Mouse (Mus musculus) limb, embryonic 11.5 days (tissue): ENCODE data around the gene Mfsd4b1. TPM values are rescaled to one million over a fixed set of nuclear protein-coding genes. Genes with fewer than 3 reads are reported as not detected.
A peak's percentile ranks its signal among the peaks of the same experiment; 100 is the strongest.
"Not testable (repeated sequence)": the region's sequence is repeated elsewhere in the genome, so short reads cannot be mapped to it uniquely, and the experiment has no call there.

ENCODE experiments used
- ATAC-seq: fragments of 200-750 bp; cut with Nextera tagmentation; 2 replicates; pipeline ENCODE4 v1.8.0; 2017; ENCODE audit warnings: low read depth; ENCODE audit not compliant: insufficient number of reproducible peaks, low FRiP score, low TSS enrichment
- DNase-seq: peaks from one replicate; pipeline ENCODE4 v3.0.0-alpha.2; 2015; ENCODE audit warnings: low spot score
- H3K27ac ChIP-seq: fragments of 300-500 bp; sonication (generic); replicated peaks from 2 replicates; pipeline ENCODE4 v1.5.1; 2014; ENCODE audit warnings: low read depth, mild to moderate bottlenecking, low read length
- H3K27me3 ChIP-seq: fragments of 300-500 bp; sonication (generic); 2 replicates; pipeline ENCODE4 v1.6.1; 2014; ENCODE audit warnings: mild to moderate bottlenecking, low read length, mixed read lengths; ENCODE audit not compliant: control insufficient read depth, insufficient read depth
- H3K36me3 ChIP-seq: fragments of 300-500 bp; sonication (generic); 2 replicates; pipeline ENCODE4 v1.6.1; 2014; ENCODE audit warnings: mild to moderate bottlenecking, low read length, moderate library complexity, mixed read lengths; ENCODE audit not compliant: control insufficient read depth, insufficient read depth
- H3K4me1 ChIP-seq: fragments of 300-500 bp; sonication (generic); 2 replicates; pipeline ENCODE4 v1.6.1; 2014; ENCODE audit warnings: low read length, mixed read lengths; ENCODE audit not compliant: control insufficient read depth, insufficient read depth
- H3K4me2 ChIP-seq: fragments of 300-500 bp; sonication (generic); 2 replicates; pipeline ENCODE4 v1.6.1; 2014; ENCODE audit warnings: low read depth, mild to moderate bottlenecking, moderate library complexity; ENCODE audit not compliant: severe bottlenecking
- H3K4me3 ChIP-seq: fragments of 300-500 bp; sonication (generic); 2 replicates; pipeline ENCODE4 v1.5.1; 2014; ENCODE audit warnings: low read depth, low read length
- H3K9ac ChIP-seq: fragments of 300-500 bp; sonication (generic); 2 replicates; pipeline ENCODE4 v1.6.1; 2014; ENCODE audit warnings: mild to moderate bottlenecking, low read length
- H3K9me3 ChIP-seq: fragments of 300-500 bp; sonication (generic); 2 replicates; pipeline ENCODE4 v1.6.1; 2016; ENCODE audit warnings: low read length; ENCODE audit not compliant: control insufficient read depth
- WGBS: fragments of 180-500 bp; shearing (Covaris S2); extraction: QIAGEN DNeasy Blood & Tissue Kit; methylation state at CpG from one replicate; pipeline ENCODE4 v1.1.7; 2014; 5-methylcytosine and 5-hydroxymethylcytosine counted together
- polyA plus RNA-seq: library from polyadenylated mRNA; unstranded; fragments of >200 nt; fragmentation: Nextera tagmentation; extraction: Ambion mirVana; gene quantifications from 2 replicates; pipeline ENCODE4 v1.2.1, GENCODE M21; 2014

The Mfsd4b1 gene
- polyA plus RNA-seq, 1 experiment from 2014 or later, result 0.23 TPM

- no peak for DNase-seq
- no peak overlapping the region for H3K27ac ChIP-seq
- H3K4me2 ChIP-seq, result no peak overlapping the region
- H3K9ac ChIP-seq, result no peak overlapping the region
- no peaks in the 10 kb centered on the region for H3K27me3 ChIP-seq
- H3K9me3 ChIP-seq, result no peaks in the 10 kb centered on the region
- H3K4me3 ChIP-seq, result no peak overlapping the region
- H3K36me3 ChIP-seq, result no peaks in the 10 kb centered on the region
- WGBS, result 85% methylated on average over 2 of the region's 2 CpGs
- H3K4me1 ChIP-seq, result no peaks in the 10 kb centered on the region
- ATAC-seq, result no peak
These were observed 4.5 kb upstream of the Mfsd4b1 start for GRCm38 (mm10) chr10:40029610-40030009.

GRCm38 (mm10) chr10:40028091-40028490 lies 3.0 kb upstream of the Mfsd4b1 start:
- no peaks in the 10 kb centered on the region for H3K9me3 ChIP-seq
- H3K27me3 ChIP-seq, result no peaks in the 10 kb centered on the region
- DNase-seq, result no peak
- no peak overlapping the region for H3K27ac ChIP-seq
- H3K4me3 ChIP-seq, result no peak overlapping the region
- no peak overlapping the region for H3K4me2 ChIP-seq
- 88% methylated on average over 8 of the region's 8 CpGs for WGBS
- ATAC-seq, result no peak
- no peaks in the 10 kb centered on the region for H3K36me3 ChIP-seq
- H3K4me1 ChIP-seq, result no peaks in the 10 kb centered on the region; the same call in 1 of the 2 replicates
- H3K9ac ChIP-seq, result no peak overlapping the region

DNA sequence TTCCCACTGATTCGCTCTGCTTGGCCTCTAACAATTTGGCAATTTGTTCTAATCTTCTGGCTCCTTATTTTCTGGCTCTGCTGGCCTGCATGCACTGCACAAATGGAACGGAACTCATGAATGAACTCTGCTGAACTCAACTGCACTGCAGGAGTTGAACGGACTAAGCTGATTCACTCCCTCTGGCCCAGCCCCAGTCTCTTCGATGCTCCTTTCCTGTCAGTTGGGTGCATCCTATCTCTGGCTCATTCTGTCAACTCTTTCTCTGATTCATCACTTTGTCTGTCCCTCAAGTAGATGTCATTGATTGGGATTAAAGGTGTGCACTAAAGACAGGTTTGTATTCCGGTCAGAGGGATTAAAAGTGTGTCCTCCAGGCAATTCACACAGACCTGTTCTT lies 1.5 kb upstream of the Mfsd4b1 start:
- Histone ChIP-seq H3K9me3 (no peaks in the 10 kb centered on the region), H3K4me2 (no peak overlapping the region), H3K9ac (no peak overlapping the region), H3K36me3 (no peaks in the 10 kb centered on the region), H3K4me1 (no peaks in the 10 kb centered on the region; the same call in 1 of the 2 replicates), H3K4me3 (no peak overlapping the region), H3K27ac (no peak overlapping the region), H3K27me3 (no peaks in the 10 kb centered on the region)
- 96% methylated on average over 5 of the region's 5 CpGs for WGBS
- ATAC-seq, result no peak
- DNase-seq, result no peak

- peak overlapping the region; percentile 63; the same call in 1 of the 2 replicates for H3K4me3 ChIP-seq
- H3K36me3 ChIP-seq, result no peaks in the 10 kb centered on the region
- no peaks in the 10 kb centered on the region for H3K9me3 ChIP-seq
- ATAC-seq (no peak), DNase-seq (no peak)
- WGBS, result 54% methylated on average over 8 of the region's 8 CpGs
- peak overlapping the region; percentile 35; the same call in 1 of the 2 replicates for H3K9ac ChIP-seq
- H3K4me1 ChIP-seq, result no peaks in the 10 kb centered on the region; the same call in 1 of the 2 replicates
- no peak overlapping the region; the same call in 1 of the 2 replicates for H3K27ac ChIP-seq
- H3K27me3 ChIP-seq, result no peaks in the 10 kb centered on the region
- H3K4me2 ChIP-seq, result peak overlapping the region; percentile 95
These were observed 492 bp upstream of the Mfsd4b1 start for GRCm38 (mm10) chr10:40025560-40025959.

- DNase-seq (no peak), ATAC-seq (no peak)
- H3K36me3 ChIP-seq, result no peaks in the 10 kb centered on the region
- WGBS, result 49% methylated on average over 2 of the region's 2 CpGs
- no peaks in the 10 kb centered on the region for H3K9me3 ChIP-seq
- H3K27me3 ChIP-seq, result no peaks in the 10 kb centered on the region
- no peak overlapping the region for H3K4me3 ChIP-seq
- H3K9ac ChIP-seq, result no peak overlapping the region
- H3K4me2 ChIP-seq, result no peak overlapping the region
- no peak overlapping the region for H3K27ac ChIP-seq
- no peaks in the 10 kb centered on the region; the same call in 1 of the 2 replicates for H3K4me1 ChIP-seq
These were observed 4.7 kb downstream of the Mfsd4b1 start for GRCm38 (mm10) chr10:40020401-40020800.

- Histone ChIP-seq H3K27ac (no peak overlapping the region), H3K36me3 (no peaks in the 10 kb centered on the region), H3K4me1 (no peaks in the 10 kb centered on the region; the same call in 1 of the 2 replicates), H3K4me3 (no peak overlapping the region), H3K9ac (no peak overlapping the region), H3K9me3 (no peaks in the 10 kb centered on the region), H3K4me2 (no peak overlapping the region), H3K27me3 (no peaks in the 10 kb centered on the region)
- no peak for ATAC-seq
- 80% methylated on average over 3 of the region's 3 CpGs for WGBS
- DNase-seq, result no peak
These were observed 5.6 kb downstream of the Mfsd4b1 start for GRCm38 (mm10) chr10:40019492-40019891.

- H3K4me2 ChIP-seq, result no peak overlapping the region
- no peak for ATAC-seq
- H3K27ac ChIP-seq, result no peak overlapping the region
These were observed 6.7 kb downstream of the Mfsd4b1 start for GRCm38 (mm10) chr10:40018261-40018860.

DNA sequence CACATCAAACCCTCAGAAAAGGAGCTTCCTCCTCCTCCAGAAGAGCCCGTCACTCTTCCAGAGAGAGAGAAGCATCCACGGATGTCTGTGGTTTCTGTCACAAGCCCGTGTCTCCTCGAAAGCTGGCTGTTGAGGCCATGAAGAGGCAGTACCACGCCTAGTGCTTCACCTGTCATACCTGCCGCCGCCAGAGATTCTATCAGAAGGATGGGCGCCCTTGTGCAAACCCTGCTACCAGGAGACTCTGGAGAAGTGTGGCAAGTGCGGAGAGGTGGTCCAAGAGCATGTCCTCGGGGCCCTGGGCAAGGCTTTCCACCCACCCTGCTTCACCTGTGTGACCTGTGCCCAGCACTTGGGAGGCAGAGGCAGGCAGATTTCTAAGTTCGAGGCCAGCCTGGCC lies 15.5 kb downstream of the Mfsd4b1 start:
- WGBS, result 83% methylated on average over 11 of the region's 11 CpGs
- no peak overlapping the region for H3K4me3 ChIP-seq
- H3K9me3 ChIP-seq, result no peaks in the 10 kb centered on the region
- H3K27ac ChIP-seq, result no peak overlapping the region
- ATAC-seq (no peak), DNase-seq (no peak)
- no peak overlapping the region for H3K4me2 ChIP-seq
- H3K36me3 ChIP-seq, result no peaks in the 10 kb centered on the region
- H3K27me3 ChIP-seq, result no peaks in the 10 kb centered on the region
- H3K9ac ChIP-seq, result no peak overlapping the region
- H3K4me1 ChIP-seq, result peaks cover 8% of the 10 kb centered on the region

More at GRCm38 (mm10) chr10:40018261-40018860, 6.7 kb downstream of the Mfsd4b1 start:
- DNase-seq, result no peak
- no peak overlapping the region for H3K4me3 ChIP-seq
- H3K9ac ChIP-seq, result no peak overlapping the region
- H3K36me3 ChIP-seq, result no peaks in the 10 kb centered on the region
- 92% methylated on average over 5 of the region's 5 CpGs for WGBS
- no peaks in the 10 kb centered on the region for H3K27me3 ChIP-seq
- no peaks in the 10 kb centered on the region for H3K4me1 ChIP-seq
- H3K9me3 ChIP-seq, result no peaks in the 10 kb centered on the region

DNA sequence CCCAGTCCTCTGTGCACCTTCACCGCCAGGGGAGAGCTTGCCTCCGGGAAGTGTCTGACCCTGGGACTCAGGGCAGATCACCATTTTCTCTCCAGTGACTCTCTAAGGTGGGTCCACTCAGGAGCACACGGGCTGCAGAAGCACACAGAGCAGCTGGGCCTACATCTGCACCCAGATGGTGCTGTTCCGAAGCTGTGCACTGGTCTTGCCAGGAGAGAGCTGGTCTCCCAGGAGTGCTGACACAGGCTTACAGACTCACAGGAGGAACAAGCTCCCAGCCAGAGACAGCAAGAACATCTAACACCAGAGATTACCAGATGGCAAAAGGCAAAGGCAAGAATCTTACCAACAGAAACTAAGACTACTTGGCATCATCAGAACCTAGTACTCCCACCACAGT lies 16.2 kb downstream of the Mfsd4b1 start:
- ATAC-seq, H3K4me2 ChIP-seq, H3K9me3 ChIP-seq, H3K4me3 ChIP-seq, H3K27ac ChIP-seq, H3K27me3 ChIP-seq, DNase-seq, H3K36me3 ChIP-seq, H3K9ac ChIP-seq, H3K4me1 ChIP-seq: not testable (repeated sequence)
- WGBS, result 78% methylated on average over 4 of the region's 4 CpGs
